Mouse (Mus musculus) stomach, postnatal 0 days (tissue): ENCODE results near the gene Col9a3. TPM values are rescaled to one million over a fixed set of nuclear protein-coding genes. Genes with fewer than 3 reads are reported as not detected.

ENCODE experiments used
- ATAC-seq: fragments of 200-750 bp; cut with Nextera tagmentation; 2 replicates; pipeline ENCODE4 v1.8.0; 2017; ENCODE audit not compliant: low FRiP score, low TSS enrichment
- DNase-seq: peaks from one replicate; pipeline ENCODE4 v3.0.0-alpha.2; 2016; ENCODE audit warnings: low spot score
- H3K27ac ChIP-seq: fragments of 300-500 bp; sonication (generic); replicated peaks from 2 replicates; pipeline ENCODE4 v1.5.1; 2014; ENCODE audit warnings: mild to moderate bottlenecking, control low read depth
- H3K27me3 ChIP-seq: fragments of 300-500 bp; sonication (generic); 2 replicates; pipeline ENCODE4 v1.6.1; 2014; ENCODE audit warnings: low read length; ENCODE audit not compliant: control insufficient read depth, insufficient read depth
- H3K36me3 ChIP-seq: fragments of 300-500 bp; sonication (generic); 2 replicates; pipeline ENCODE4 v1.6.1; 2014; ENCODE audit warnings: low read length, mixed read lengths; ENCODE audit not compliant: control insufficient read depth, insufficient read depth
- H3K4me1 ChIP-seq: fragments of 300-500 bp; sonication (generic); replicated peaks from 2 replicates; pipeline ENCODE4 v1.6.1; 2014; ENCODE audit warnings: antibody characterized with exemption; ENCODE audit not compliant: control insufficient read depth, insufficient read depth
- H3K4me2 ChIP-seq: fragments of 300-500 bp; sonication (generic); replicated peaks from 2 replicates; pipeline ENCODE4 v1.6.1; 2014; ENCODE audit warnings: low read depth, mild to moderate bottlenecking, control low read depth, moderate library complexity
- H3K4me3 ChIP-seq: fragments of 300-500 bp; sonication (generic); 2 replicates; pipeline ENCODE4 v1.5.1; 2014; ENCODE audit warnings: low read depth, low read length, control low read depth
- H3K9ac ChIP-seq: fragments of 300-500 bp; sonication (generic); 2 replicates; pipeline ENCODE4 v1.6.1; 2014; ENCODE audit warnings: mild to moderate bottlenecking, low read length, control low read depth, mixed read lengths
- H3K9me3 ChIP-seq: fragments of 300-500 bp; sonication (generic); 2 replicates; pipeline ENCODE4 v1.6.1; 2016; ENCODE audit warnings: low read length; ENCODE audit not compliant: control insufficient read depth
- CTCF ChIP-seq: IDR thresholded peaks from 2 replicates; pipeline ENCODE4 v1.5.1; 2016; ENCODE audit warnings: antibody characterized with exemption, low read depth, mild to moderate bottlenecking, moderate library complexity
- EP300 ChIP-seq: optimal IDR thresholded peaks from 2 replicates; pipeline ENCODE3; 2016; ENCODE audit warnings: antibody characterized with exemption
- WGBS: fragments of 180-500 bp; shearing (Covaris S2); extraction: QIAGEN DNeasy Blood & Tissue Kit; methylation state at CpG from one replicate; pipeline ENCODE4 v1.1.7; 2014; 5-methylcytosine and 5-hydroxymethylcytosine counted together
- polyA plus RNA-seq: library from polyadenylated mRNA; unstranded; fragments of >200 nt; fragmentation: Nextera tagmentation; extraction: Ambion mirVana; gene quantifications from 2 replicates; pipeline ENCODE4 v1.2.1, GENCODE M21; 2015

The Col9a3 gene
- polyA plus RNA-seq, 1 experiment from 2014 or later, result 1.6 TPM

DNA sequence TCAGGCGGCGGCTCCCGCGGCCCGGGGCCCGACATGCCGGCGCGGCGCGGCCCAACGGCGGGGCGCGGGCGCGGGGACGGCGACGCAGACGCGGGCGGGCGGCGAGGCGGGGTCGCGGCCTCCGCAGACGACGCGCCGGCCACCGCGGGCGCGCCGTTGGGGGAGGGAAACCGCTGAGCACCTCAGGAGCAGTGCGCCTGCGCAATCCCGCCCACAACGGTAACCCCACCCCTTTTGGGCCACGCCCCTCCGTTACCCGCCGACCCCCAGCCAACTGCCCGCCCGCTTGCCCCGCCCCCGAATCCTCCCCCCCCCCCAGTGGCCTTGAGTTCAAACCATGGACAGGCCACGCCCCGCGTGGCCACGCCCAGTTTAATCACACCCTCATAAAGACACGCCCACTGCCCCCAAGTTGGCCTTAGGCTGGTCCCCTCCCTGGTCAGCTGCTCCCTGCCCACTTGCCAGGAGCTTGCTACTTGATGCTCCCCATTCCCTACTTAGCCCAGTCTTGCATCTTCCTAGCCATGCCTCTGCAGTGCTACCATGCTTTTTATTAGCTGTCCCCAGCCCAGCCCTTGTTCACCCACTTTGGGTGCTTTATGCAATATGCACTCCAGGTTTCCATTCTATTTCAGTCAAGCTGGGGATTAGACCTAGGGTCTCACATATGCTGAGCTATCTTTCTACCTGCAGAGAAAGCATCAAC lies 45.1 kb downstream of the Col9a3 start, which contains the start of gene Tcfl5:
Tcfl5 (minus strand) TSS at position 154 of the 706 bp plus-strand sequence.
- DNase-seq, result no peak
- H3K4me2 ChIP-seq, result peak within 1 kb of the TSS; percentile 37
- TF ChIP-seq EP300 (no peak), CTCF (no peak)
- no peak within 1 kb of the TSS for H3K9ac ChIP-seq
- peaks cover 11% of the 10 kb centered on the region; the same call in 1 of the 2 replicates for H3K27me3 ChIP-seq
- ATAC-seq, result no peak; the same call in 1 of the 2 replicates
- no peaks in the 10 kb centered on the region for H3K36me3 ChIP-seq
- H3K4me3 ChIP-seq, result peak within 1 kb of the TSS; percentile 21
- no peaks in the 10 kb centered on the region for H3K4me1 ChIP-seq
- H3K9me3 ChIP-seq, result peaks cover 7% of the 10 kb centered on the region; the same call in 1 of the 2 replicates
- WGBS, result 9% methylated on average over 6 of the region's 56 CpGs
- H3K27ac ChIP-seq, result no peak within 1 kb of the TSS

DNA sequence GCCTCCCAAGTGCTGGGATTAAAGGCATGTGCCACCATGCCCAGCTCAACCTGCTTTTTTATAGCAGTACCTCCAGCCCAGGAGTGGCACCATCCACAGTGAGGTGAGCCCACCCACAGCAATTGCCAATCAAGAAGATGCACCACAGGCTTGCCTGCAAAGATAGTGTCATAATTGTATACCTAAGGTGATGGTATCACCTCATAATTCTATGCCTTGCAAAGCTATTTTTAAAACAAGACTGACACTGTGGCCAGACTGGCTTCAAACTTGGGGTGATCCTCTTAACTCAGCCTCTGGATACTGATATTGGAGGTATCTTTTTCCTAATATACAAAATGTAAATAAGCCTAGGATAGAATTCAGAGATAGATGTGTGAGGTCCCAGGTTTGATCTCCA lies 46.0 kb downstream of the Col9a3 start:
- Histone ChIP-seq H3K4me1 (no peaks in the 10 kb centered on the region), H3K27ac (no peak overlapping the region), H3K36me3 (no peaks in the 10 kb centered on the region), H3K4me2 (no peak overlapping the region), H3K9ac (no peak overlapping the region), H3K9me3 (peaks cover 7% of the 10 kb centered on the region; the same call in 1 of the 2 replicates), H3K4me3 (no peak overlapping the region), H3K27me3 (peaks cover 11% of the 10 kb centered on the region; the same call in 1 of the 2 replicates)
- ATAC-seq, result no peak
- TF ChIP-seq CTCF (no peak), EP300 (no peak)
- DNase-seq, result no peak

DNA sequence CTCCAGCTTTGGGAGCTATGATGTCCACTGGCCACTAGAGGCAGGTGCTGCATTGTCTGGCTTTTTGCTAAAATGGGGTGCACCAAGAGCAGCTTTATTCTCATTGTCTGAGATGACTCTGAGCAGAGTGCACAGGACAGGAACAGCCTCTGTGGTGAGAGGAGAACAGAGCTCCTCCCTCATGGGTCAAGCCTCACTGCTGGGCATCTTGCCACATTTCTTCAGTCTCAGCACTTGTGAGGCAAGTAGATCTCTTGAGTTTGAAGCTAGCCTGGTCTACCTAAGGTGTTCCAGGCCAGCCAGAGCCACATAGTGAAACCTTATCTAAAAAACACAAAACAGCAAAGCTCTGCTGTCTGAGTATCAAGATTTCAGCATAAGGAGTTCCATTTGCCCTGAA lies 49.3 kb downstream of the Col9a3 start:
- Histone ChIP-seq H3K4me2 (no peak overlapping the region), H3K9ac (no peak overlapping the region), H3K4me1 (no peaks in the 10 kb centered on the region), H3K4me3 (no peak overlapping the region), H3K27ac (no peak overlapping the region), H3K36me3 (no peaks in the 10 kb centered on the region), H3K27me3 (peaks cover 2% of the 10 kb centered on the region; the same call in 1 of the 2 replicates), H3K9me3 (peaks cover 7% of the 10 kb centered on the region; the same call in 1 of the 2 replicates)
- TF ChIP-seq CTCF, result no peak
- TF ChIP-seq EP300, result no peak
- no peak for ATAC-seq
- no peak for DNase-seq

DNA sequence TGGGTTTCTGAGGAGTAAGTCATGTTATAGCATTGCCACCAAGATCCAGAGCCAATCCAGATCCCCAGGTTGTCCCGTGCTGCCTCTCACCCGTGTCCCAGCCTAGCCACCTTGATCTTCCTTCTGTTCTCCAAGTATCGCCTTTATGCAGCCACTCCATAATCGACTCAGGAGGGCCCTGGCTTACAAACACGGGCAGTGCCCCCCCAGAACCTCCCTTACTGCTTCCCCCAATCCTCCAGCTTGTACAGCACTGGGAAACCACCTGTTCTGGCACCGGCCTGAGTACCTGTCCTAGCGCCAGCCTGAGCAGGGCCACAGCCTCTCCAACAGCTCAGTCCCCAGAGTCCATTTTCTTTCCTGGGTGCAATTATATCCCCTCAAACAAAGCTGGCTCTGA lies 57.1 kb downstream of the Col9a3 start:
- Histone ChIP-seq H3K4me3 (no peak overlapping the region), H3K27me3 (no peaks in the 10 kb centered on the region), H3K9me3 (no peaks in the 10 kb centered on the region), H3K4me1 (no peaks in the 10 kb centered on the region), H3K4me2 (no peak overlapping the region), H3K36me3 (no peaks in the 10 kb centered on the region), H3K27ac (no peak overlapping the region), H3K9ac (no peak overlapping the region)
- TF ChIP-seq EP300 (no peak), CTCF (no peak)
- 74% methylated on average over 7 of the region's 7 CpGs for WGBS
- no peak for ATAC-seq
- no peak for DNase-seq

DNA sequence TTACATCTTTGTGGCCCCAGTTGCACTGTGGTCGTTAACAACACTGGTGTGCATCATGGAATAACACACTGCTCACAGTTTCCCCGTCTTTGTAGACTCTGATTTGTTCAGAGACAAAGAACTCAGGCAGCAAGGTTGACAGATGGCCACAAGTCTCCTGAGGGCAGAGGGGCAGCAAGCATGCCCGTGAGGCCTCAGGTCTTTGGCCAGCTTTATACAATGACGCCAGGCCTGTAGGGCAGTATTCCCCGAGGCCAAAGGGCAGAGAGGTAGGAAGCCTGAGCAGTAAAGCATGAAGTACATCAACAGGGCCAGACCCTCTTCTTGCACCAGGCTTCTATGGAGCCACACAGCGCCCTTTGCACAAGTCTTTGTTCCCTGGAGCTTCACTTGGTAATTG lies 57.6 kb downstream of the Col9a3 start:
- no peak for DNase-seq
- no peaks in the 10 kb centered on the region for H3K27me3 ChIP-seq
- ATAC-seq, result no peak
- H3K9me3 ChIP-seq, result no peaks in the 10 kb centered on the region
- H3K4me1 ChIP-seq, result no peaks in the 10 kb centered on the region
- 60% methylated on average over 6 of the region's 6 CpGs for WGBS
- H3K4me2 ChIP-seq, result no peak overlapping the region
- TF ChIP-seq CTCF (no peak), EP300 (no peak)
- H3K9ac ChIP-seq, result no peak overlapping the region
- no peak overlapping the region for H3K4me3 ChIP-seq
- no peak overlapping the region for H3K27ac ChIP-seq
- no peaks in the 10 kb centered on the region for H3K36me3 ChIP-seq

DNA sequence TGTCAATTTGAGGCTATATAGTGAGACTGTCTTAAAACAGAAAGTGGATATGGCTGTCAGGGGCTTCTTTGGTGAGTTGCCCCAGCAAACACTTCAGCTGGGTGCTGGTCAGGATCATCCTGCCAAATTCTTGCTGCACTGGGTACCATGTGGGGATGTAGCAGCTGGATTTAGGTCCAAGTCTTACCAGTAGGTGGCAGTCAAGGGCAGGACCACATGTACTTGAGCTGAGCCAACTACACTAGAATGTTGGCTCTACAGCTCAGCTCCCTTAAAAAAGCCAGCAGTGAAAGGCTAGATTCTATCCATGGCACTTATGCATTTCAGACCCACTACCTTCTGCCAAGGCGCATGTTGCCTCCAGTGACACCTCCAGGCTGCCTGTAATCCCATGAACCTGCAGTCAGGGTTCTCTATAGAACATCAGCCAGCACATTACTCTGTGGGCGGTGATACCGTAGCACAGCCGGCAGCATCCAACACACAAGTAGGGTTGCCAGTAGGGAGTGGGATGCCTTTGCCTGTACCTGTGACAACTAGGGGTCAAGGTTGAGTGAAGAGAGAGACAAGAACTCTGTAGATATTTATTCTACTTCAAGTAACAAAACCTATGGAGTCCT lies 59.9 kb downstream of the Col9a3 start:
- Histone ChIP-seq H3K27ac (no peak overlapping the region), H3K4me1 (no peaks in the 10 kb centered on the region), H3K27me3 (no peaks in the 10 kb centered on the region), H3K9ac (no peak overlapping the region), H3K4me2 (no peak overlapping the region), H3K4me3 (no peak overlapping the region), H3K9me3 (no peaks in the 10 kb centered on the region), H3K36me3 (peaks cover 13% of the 10 kb centered on the region)
- WGBS, result 75% methylated on average over 4 of the region's 4 CpGs
- TF ChIP-seq EP300 (no peak), CTCF (peak; percentile 89)
- DNase-seq (peak; percentile 74), ATAC-seq (peak; percentile 76)
